Mouse (Mus musculus) adrenal gland (tissue): Measurements from ENCODE around the gene Josd2.

ENCODE experiments used
- intact Hi-C: fragments of 180-260 bp; cut with DNase I; formaldehyde crosslinking; loops from one replicate; pipeline ENCODE4 v1.15.1; 2025
- microRNA-seq, 2 experiments: library from miRNA; unstranded; fragments of <30 nt; microRNA quantifications; one replicate each; pipeline ENCODE4; 2019

Josd2 gene

GRCm38 (mm10) chr7:44495992-44496770, 28.4 kb downstream of the Josd2 start, which contains the start of the genes Emc10 and Fam71e1:
Gene Emc10 (minus strand): TSS chr7:44496529.
Gene Fam71e1 (plus strand): TSS chr7:44496581.
- intact Hi-C loops: no loop called here

GRCm38 (mm10) chr7:44496771-44497109, 29.0 kb downstream of the Josd2 start:
- intact Hi-C loops: no loop called here

- intact Hi-C loops: no loop called here
Measured at GRCm38 (mm10) chr7:44497361-44498055, 29.7 kb downstream of the Josd2 start.

GRCm38 (mm10) chr7:44498922-44499321, 31.1 kb downstream of the Josd2 start:
- intact Hi-C loops: no loop called here

- intact Hi-C loops: no loop called here
Measured at GRCm38 (mm10) chr7:44500046-44500445, 32.3 kb downstream of the Josd2 start.

- intact Hi-C loops: loop anchor here (2.0 kb wide), 1 partner anchor 59 kb away; no protein-coding TSS in a partner anchor
Measured at GRCm38 (mm10) chr7:44501563-44502115, 33.9 kb downstream of the Josd2 start.

GRCm38 (mm10) chr7:44507491-44507890, 39.7 kb downstream of the Josd2 start:
- intact Hi-C loops: no loop called here

GRCm38 (mm10) chr7:44519240-44519913, 51.6 kb downstream of the Josd2 start:
- intact Hi-C loops: no loop called here

GRCm38 (mm10) chr7:44520990-44521389, 53.2 kb downstream of the Josd2 start:
- intact Hi-C loops: loop anchor here (5.0 to 10.0 kb wide), 2 partner anchors 41 to 134 kb away; no protein-coding TSS in a partner anchor

Small RNA genes lying within 50 kb of the gene (microRNA-seq; reads per million reads assigned to microRNA genes)
- gene Mir7052: 1.8 to 3.8 reads per million in 2 experiments
